Mouse (Mus musculus) kidney, embryonic 15.5 days (tissue): ENCODE results near the gene Tmem60. TPM values are rescaled to one million over a fixed set of nuclear protein-coding genes. Genes with fewer than 3 reads are reported as not detected.

Source experiments
- ATAC-seq: fragments of 200-750 bp; cut with Nextera tagmentation; replicated peaks from 2 replicates; pipeline ENCODE4 v1.8.0; 2017; ENCODE audit warnings: moderate TSS enrichment; ENCODE audit not compliant: low FRiP score
- H3K27ac ChIP-seq: fragments of 300-500 bp; sonication (generic); 2 replicates; pipeline ENCODE4 v1.5.1; 2015; ENCODE audit warnings: mild to moderate bottlenecking, inconsistent platforms
- H3K27me3 ChIP-seq: fragments of 300-500 bp; sonication (generic); 2 replicates; pipeline ENCODE4 v1.6.1; 2015; ENCODE audit warnings: inconsistent platforms
- H3K36me3 ChIP-seq: fragments of 300-500 bp; sonication (generic); 2 replicates; pipeline ENCODE4 v1.6.1; 2015; ENCODE audit warnings: inconsistent platforms
- H3K4me1 ChIP-seq: fragments of 300-500 bp; sonication (generic); 2 replicates; pipeline ENCODE4 v1.6.1; 2015; ENCODE audit warnings: inconsistent platforms
- H3K4me2 ChIP-seq: fragments of 300-500 bp; sonication (generic); 2 replicates; pipeline ENCODE4 v1.6.1; 2015; ENCODE audit warnings: moderate library complexity, mild to moderate bottlenecking, inconsistent platforms
- H3K4me3 ChIP-seq: fragments of 300-500 bp; sonication (generic); replicated peaks from 2 replicates; pipeline ENCODE4 v1.5.1; 2015; ENCODE audit warnings: mild to moderate bottlenecking, inconsistent platforms
- H3K9ac ChIP-seq: fragments of 300-500 bp; sonication (generic); 2 replicates; pipeline ENCODE4 v1.6.1; 2015; ENCODE audit warnings: mild to moderate bottlenecking, inconsistent platforms
- H3K9me3 ChIP-seq: fragments of 300-500 bp; sonication (generic); replicated peaks from 2 replicates; pipeline ENCODE4 v1.6.1; 2016; ENCODE audit warnings: inconsistent platforms
- WGBS: fragments of 180-500 bp; shearing (Covaris S2); methylation state at CpG from one replicate; pipeline ENCODE4 v1.1.7; 2015; ENCODE audit warnings: mixed read lengths; 5-methylcytosine and 5-hydroxymethylcytosine counted together
- polyA plus RNA-seq: library from polyadenylated mRNA; unstranded; fragments of >200 nt; fragmentation: Nextera tagmentation; extraction: Ambion mirVana; gene quantifications from 2 replicates; pipeline ENCODE4 v1.2.1, GENCODE M21; 2015

The Tmem60 gene
- polyA plus RNA-seq, 1 experiment from 2014 or later: 51.2 TPM

DNA sequence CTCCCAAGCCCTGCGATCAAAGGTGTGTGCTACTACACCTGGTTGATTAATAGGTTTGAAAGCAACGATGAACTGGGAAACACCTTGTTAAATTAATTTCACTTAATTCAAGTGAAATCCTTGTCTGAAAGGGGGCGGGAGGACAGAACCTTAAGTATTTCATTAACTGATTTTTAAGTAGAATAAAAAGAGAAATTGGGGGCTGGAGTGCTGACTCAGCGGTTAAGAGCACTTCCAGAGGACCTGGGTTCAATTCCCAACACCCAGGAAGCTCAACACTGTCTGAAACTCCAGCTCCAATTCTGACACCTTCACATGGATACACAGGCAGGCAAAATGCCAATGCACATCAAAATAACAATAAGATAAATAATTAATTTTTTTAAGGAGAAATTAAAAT, 37.0 kb downstream of the Tmem60 start:
- WGBS: 91% methylated on average over 4 of the region's 4 CpGs
- ATAC-seq: no peak
- no peak overlapping the region for H3K4me3 ChIP-seq

DNA sequence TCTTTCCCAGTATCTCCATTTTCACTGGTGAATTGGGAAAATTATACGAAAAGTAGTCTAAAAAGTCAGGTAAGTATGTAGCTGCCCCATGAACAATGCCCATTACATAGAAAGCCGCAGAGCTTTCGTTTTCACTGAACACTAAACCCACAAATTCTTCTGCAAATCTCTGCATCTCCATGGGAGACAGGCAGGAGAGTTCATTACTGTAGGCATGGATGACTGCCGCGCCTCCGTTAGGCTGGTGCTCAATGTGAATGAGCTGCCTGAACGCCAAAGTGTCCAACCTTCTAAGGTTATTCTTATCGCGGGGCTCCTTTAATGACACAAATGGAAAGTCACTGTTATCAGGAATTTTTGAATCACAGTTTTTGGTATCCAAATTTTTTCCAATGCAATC, 37.6 kb downstream of the Tmem60 start:
- Histone ChIP-seq H3K4me3 (no peak overlapping the region), H3K9me3 (no peaks in the 10 kb centered on the region), H3K27ac (no peak overlapping the region), H3K4me1 (no peaks in the 10 kb centered on the region), H3K27me3 (no peaks in the 10 kb centered on the region), H3K36me3 (peaks cover 18% of the 10 kb centered on the region; the same call in 1 of the 2 replicates), H3K4me2 (no peak overlapping the region), H3K9ac (no peak overlapping the region)
- WGBS: 94% methylated on average over 9 of the region's 9 CpGs
- no peak for ATAC-seq

More for the DNA sequence above, 37.0 kb downstream of the Tmem60 start:
- no peaks in the 10 kb centered on the region for H3K9me3 ChIP-seq
- H3K4me2 ChIP-seq: no peak overlapping the region
- H3K27ac ChIP-seq: no peak overlapping the region
- H3K4me1 ChIP-seq: no peaks in the 10 kb centered on the region
- peaks cover 18% of the 10 kb centered on the region; the same call in 1 of the 2 replicates for H3K36me3 ChIP-seq
- no peak overlapping the region for H3K9ac ChIP-seq
- H3K27me3 ChIP-seq: no peaks in the 10 kb centered on the region

GRCm38 (mm10) chr5:20924608-20925007, 42.6 kb downstream of the Tmem60 start:
- WGBS: 61% methylated on average over 3 of the region's 3 CpGs
- ATAC-seq: no peak

GRCm38 (mm10) chr5:20925451-20925850, 43.5 kb downstream of the Tmem60 start:
- H3K9me3 ChIP-seq: no peaks in the 10 kb centered on the region
- H3K4me3 ChIP-seq: no peak overlapping the region
- 66% methylated on average over 3 of the region's 3 CpGs for WGBS
- H3K27me3 ChIP-seq: no peaks in the 10 kb centered on the region
- H3K9ac ChIP-seq: no peak overlapping the region
- H3K4me1 ChIP-seq: no peaks in the 10 kb centered on the region
- H3K27ac ChIP-seq: no peak overlapping the region
- peaks cover 9% of the 10 kb centered on the region; the same call in 1 of the 2 replicates for H3K36me3 ChIP-seq
- H3K4me2 ChIP-seq: no peak overlapping the region
- ATAC-seq: no peak

More at GRCm38 (mm10) chr5:20924608-20925007, 42.6 kb downstream of the Tmem60 start:
- H3K4me3 ChIP-seq: no peak overlapping the region
- H3K36me3 ChIP-seq: peaks cover 11% of the 10 kb centered on the region; the same call in 1 of the 2 replicates
- no peak overlapping the region for H3K9ac ChIP-seq
- no peak overlapping the region for H3K27ac ChIP-seq
- no peaks in the 10 kb centered on the region for H3K27me3 ChIP-seq
- no peaks in the 10 kb centered on the region for H3K9me3 ChIP-seq
- no peaks in the 10 kb centered on the region for H3K4me1 ChIP-seq
- H3K4me2 ChIP-seq: no peak overlapping the region

GRCm38 (mm10) chr5:20929669-20930151, 47.7 kb downstream of the Tmem60 start:
- Histone ChIP-seq H3K4me3 (no peak overlapping the region), H3K4me2 (no peak overlapping the region), H3K27ac (peak overlapping the region; percentile 18; the same call in 1 of the 2 replicates), H3K9me3 (no peaks in the 10 kb centered on the region), H3K9ac (no peak overlapping the region), H3K36me3 (no peaks in the 10 kb centered on the region), H3K27me3 (no peaks in the 10 kb centered on the region), H3K4me1 (no peaks in the 10 kb centered on the region)
- no peak for ATAC-seq
- WGBS: 49% methylated on average over 6 of the region's 6 CpGs

GRCm38 (mm10) chr5:20930430-20930829, 48.4 kb downstream of the Tmem60 start:
- H3K9ac ChIP-seq: no peak overlapping the region
- H3K27ac ChIP-seq: no peak overlapping the region
- H3K36me3 ChIP-seq: no peaks in the 10 kb centered on the region
- H3K4me1 ChIP-seq: peaks cover 1% of the 10 kb centered on the region; the same call in 1 of the 2 replicates
- ATAC-seq: no peak
- H3K9me3 ChIP-seq: no peaks in the 10 kb centered on the region
- H3K4me2 ChIP-seq: no peak overlapping the region
- no peaks in the 10 kb centered on the region for H3K27me3 ChIP-seq
- H3K4me3 ChIP-seq: no peak overlapping the region

DNA sequence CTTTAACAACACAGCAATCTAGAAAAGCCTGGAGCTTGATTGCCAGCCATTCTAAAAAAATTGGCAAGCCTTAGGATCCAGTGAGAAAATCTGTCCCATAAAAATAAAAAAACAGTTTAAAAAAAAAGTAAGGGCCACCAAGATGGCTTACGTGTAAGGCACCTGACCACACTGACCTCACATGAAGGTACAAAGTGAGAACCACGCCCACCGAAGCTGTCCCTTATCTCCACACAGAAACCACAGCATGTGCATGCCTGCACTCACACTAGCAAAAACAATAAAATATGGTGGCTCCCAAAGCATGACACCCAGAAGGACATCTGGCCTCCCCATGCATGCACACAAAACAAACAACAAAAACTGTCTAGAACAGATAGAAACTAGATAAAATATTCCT, 49.3 kb downstream of the Tmem60 start:
- 85% methylated on average over 3 of the region's 3 CpGs for WGBS
- ATAC-seq: no peak

GRCm38 (mm10) chr5:20932585-20932984, 50.6 kb downstream of the Tmem60 start:
- no peak for ATAC-seq
- 93% methylated on average over 3 of the region's 3 CpGs for WGBS
- H3K4me3 ChIP-seq: no peak overlapping the region

More for the DNA sequence above, 49.3 kb downstream of the Tmem60 start:
- Histone ChIP-seq H3K4me2 (no peak overlapping the region), H3K4me1 (peaks cover 10% of the 10 kb centered on the region), H3K9ac (no peak overlapping the region), H3K9me3 (no peaks in the 10 kb centered on the region), H3K4me3 (no peak overlapping the region), H3K27me3 (no peaks in the 10 kb centered on the region), H3K36me3 (no peaks in the 10 kb centered on the region), H3K27ac (no peak overlapping the region)

GRCm38 (mm10) chr5:20935934-20936333, 53.9 kb downstream of the Tmem60 start:
- WGBS: 40% methylated on average over 5 of the region's 5 CpGs
- Histone ChIP-seq H3K4me3 (no peak overlapping the region), H3K36me3 (no peaks in the 10 kb centered on the region), H3K9ac (no peak overlapping the region), H3K4me1 (peaks cover 25% of the 10 kb centered on the region), H3K4me2 (no peak overlapping the region), H3K27ac (no peak overlapping the region), H3K9me3 (no peaks in the 10 kb centered on the region), H3K27me3 (no peaks in the 10 kb centered on the region)
- ATAC-seq: no peak

More at GRCm38 (mm10) chr5:20932585-20932984, 50.6 kb downstream of the Tmem60 start:
- no peak overlapping the region for H3K9ac ChIP-seq
- no peaks in the 10 kb centered on the region for H3K9me3 ChIP-seq
- no peaks in the 10 kb centered on the region for H3K27me3 ChIP-seq
- no peaks in the 10 kb centered on the region for H3K36me3 ChIP-seq
- no peak overlapping the region for H3K4me2 ChIP-seq
- H3K27ac ChIP-seq: no peak overlapping the region
- H3K4me1 ChIP-seq: peaks cover 10% of the 10 kb centered on the region

Other genes starting within 250 kb of the Tmem60 start
- gene Phtf2, start 67 bp upstream of the Tmem60 start, polyA plus RNA-seq: 14.9 and 17.2 TPM in 2 replicates
- 5.6 and 6.4 TPM in 2 replicates for gene Rsbn1l, start 74.2 kb downstream of the Tmem60 start, polyA plus RNA-seq
- 24.9 and 25.2 TPM in 2 replicates for gene Ptpn12, start 173.7 kb downstream of the Tmem60 start, polyA plus RNA-seq